Mouse (Mus musculus) bone marrow macrophage, adult 2 months (primary cell): ENCODE results near the gene Edn3. TPM values are rescaled to one million over a fixed set of nuclear protein-coding genes. Genes with fewer than 3 reads are reported as not detected.

Experiments used
- H3K27ac ChIP-seq: 2 replicates; pipeline ENCODE4 v1.5.1; 2012; ENCODE audit warnings: low read depth, low read length; ENCODE audit not compliant: insufficient read depth
- H3K4me1 ChIP-seq: 2 replicates; pipeline ENCODE4 v1.6.1; 2012; ENCODE audit warnings: low read length; ENCODE audit not compliant: control insufficient read depth, insufficient read depth
- H3K4me3 ChIP-seq: 2 replicates; pipeline ENCODE4 v1.5.1; 2012; ENCODE audit warnings: mild to moderate bottlenecking, low read length, moderate library complexity; ENCODE audit not compliant: insufficient read depth
- CTCF ChIP-seq: IDR thresholded peaks from 2 replicates; pipeline ENCODE4 v1.5.1; 2012; ENCODE audit warnings: low read depth, mild to moderate bottlenecking, low read length, moderate library complexity
- POLR2A ChIP-seq: IDR thresholded peaks from 2 replicates; pipeline ENCODE4 v1.6.1; 2012; ENCODE audit warnings: mild to moderate bottlenecking, low read depth, low read length, borderline replicate concordance
- polyA plus RNA-seq: library from polyadenylated mRNA; stranded (reverse); fragments of >200 nt; gene quantifications from 2 replicates; pipeline ENCODE4 v1.2.4, GENCODE M21; 2012; ENCODE audit not compliant: missing spikeins, insufficient read depth, insufficient read length

The Edn3 gene
- not detected in 2 replicates for polyA plus RNA-seq

DNA sequence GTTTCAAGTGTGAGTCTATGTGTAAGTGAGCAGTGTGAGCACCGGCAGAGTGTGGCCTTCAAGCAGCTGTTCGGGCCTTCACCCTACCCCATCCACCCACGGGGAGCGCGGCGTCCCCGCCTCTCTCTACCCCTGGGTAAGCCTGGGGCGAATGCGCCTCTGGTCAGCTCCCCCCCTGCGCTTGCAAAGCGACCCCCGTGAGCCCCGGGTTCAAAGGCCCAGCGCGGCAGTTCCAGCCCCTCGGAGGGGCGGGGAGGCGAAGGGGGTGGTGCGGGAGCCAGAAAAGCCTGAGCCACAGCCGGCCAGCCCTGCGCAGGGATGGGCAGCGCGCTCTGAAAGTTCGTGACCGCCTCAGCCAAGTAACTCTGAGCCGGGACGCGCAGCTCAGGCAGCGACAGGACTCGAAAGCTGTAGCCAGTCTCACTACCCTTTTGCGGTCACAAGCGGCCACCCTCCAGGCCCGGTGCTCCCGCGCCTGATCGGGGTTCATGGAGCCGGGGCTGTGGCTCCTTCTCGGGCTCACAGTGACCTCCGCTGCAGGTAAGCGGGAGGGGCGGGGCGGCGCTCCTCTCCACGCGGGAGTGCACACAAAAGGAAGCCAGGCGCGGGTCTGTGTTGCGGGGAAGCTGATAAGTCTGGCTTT, at the start of gene Edn3:
Gene Edn3 (plus strand): TSS at position 141 of the 643 bp plus-strand sequence.
- no peak for TF ChIP-seq POLR2A
- no peak for TF ChIP-seq CTCF
- no peaks in the 10 kb centered on the region for H3K4me1 ChIP-seq
- H3K27ac ChIP-seq: no peak within 1 kb of the TSS
- no peak within 1 kb of the TSS for H3K4me3 ChIP-seq

GRCm38 (mm10) chr2:174712043-174712442, 48.4 kb upstream of the Edn3 start:
- TF ChIP-seq POLR2A: no peak
- H3K4me3 ChIP-seq: no peak overlapping the region
- H3K27ac ChIP-seq: no peak overlapping the region
- no peaks in the 10 kb centered on the region for H3K4me1 ChIP-seq

DNA sequence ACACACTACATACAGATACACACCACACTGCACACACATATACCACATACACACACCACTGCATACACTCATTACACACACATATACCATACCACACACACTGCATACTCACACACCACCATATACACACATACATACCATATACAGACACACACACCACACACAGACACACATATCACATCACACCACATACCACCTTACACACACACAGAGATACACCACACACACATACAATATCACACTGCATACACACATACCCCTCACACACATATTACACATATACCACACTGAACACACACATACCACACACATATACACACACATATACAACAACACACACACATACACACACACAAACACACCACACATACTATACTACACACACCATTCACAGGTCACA, 44.5 kb upstream of the Edn3 start:
- TF ChIP-seq POLR2A (no peak), CTCF (no peak)
- H3K4me1 ChIP-seq: no peaks in the 10 kb centered on the region
- no peak overlapping the region for H3K4me3 ChIP-seq
- H3K27ac ChIP-seq: no peak overlapping the region

DNA sequence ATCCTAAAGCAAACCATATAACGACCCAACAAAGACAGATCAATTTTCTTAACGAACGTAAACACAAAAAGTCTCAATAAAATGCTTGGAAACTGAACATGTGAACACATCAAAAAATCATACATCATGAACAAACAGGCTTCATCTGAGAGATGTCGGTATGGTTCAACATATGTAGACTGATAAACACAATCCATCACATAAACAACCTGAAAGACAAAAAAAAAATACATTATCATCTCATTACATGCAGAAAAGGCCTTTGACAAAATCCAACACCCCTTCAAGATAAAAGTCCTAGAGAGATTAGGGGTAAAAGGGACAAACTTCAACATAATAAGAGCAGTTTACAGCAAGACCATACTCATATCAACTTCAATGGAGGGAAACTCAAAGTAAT, 42.6 kb upstream of the Edn3 start:
- H3K4me1 ChIP-seq: no peaks in the 10 kb centered on the region
- H3K27ac ChIP-seq: no peak overlapping the region
- no peak for TF ChIP-seq POLR2A
- TF ChIP-seq CTCF: no peak
- H3K4me3 ChIP-seq: no peak overlapping the region

DNA sequence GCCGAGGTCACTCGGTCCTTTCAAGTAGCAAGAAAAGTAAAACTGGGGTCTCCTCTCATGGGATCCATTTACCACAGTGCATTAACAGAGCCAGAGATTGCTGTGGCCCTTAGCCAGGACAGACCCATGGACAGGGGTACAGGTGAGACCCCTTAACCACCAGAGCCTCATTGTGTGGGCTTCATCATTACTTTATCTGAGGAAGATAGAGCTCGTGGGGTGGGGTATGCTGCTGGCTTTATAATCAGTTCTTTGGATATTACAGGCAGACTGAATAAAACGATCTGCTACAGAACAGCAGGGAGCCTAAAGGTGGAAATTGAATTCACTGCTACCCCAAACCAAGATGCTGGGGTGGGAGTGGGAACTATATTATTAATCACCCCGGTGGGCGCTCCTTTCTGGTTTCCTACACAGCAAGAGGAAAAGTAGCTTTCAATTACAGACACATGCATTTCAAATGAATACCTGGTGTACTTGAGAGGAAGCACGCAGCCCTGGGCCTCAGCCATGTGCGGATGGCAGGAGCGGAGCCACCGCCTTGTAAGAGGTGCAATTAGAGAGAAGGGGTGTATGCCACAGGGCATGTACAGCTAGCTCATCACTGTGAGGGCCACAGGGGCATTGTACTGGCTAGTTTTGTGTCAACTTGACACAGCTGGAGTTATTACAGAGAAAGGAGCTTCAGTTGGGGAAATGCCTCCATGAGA, 33.1 kb upstream of the Edn3 start:
- TF ChIP-seq CTCF: no peak
- no peak for TF ChIP-seq POLR2A
- Histone ChIP-seq H3K4me1 (no peaks in the 10 kb centered on the region), H3K4me3 (no peak overlapping the region), H3K27ac (no peak overlapping the region)

- TF ChIP-seq CTCF (no peak), POLR2A (no peak)
- Histone ChIP-seq H3K27ac (no peak overlapping the region), H3K4me3 (no peak overlapping the region), H3K4me1 (no peaks in the 10 kb centered on the region)
Measured at GRCm38 (mm10) chr2:174731939-174732338, 28.5 kb upstream of the Edn3 start.

GRCm38 (mm10) chr2:174735270-174735669, 25.1 kb upstream of the Edn3 start:
- Histone ChIP-seq H3K4me3 (no peak overlapping the region), H3K27ac (no peak overlapping the region), H3K4me1 (no peaks in the 10 kb centered on the region)
- TF ChIP-seq CTCF (no peak), POLR2A (no peak)

GRCm38 (mm10) chr2:174747182-174747581, 13.2 kb upstream of the Edn3 start:
- no peak overlapping the region for H3K27ac ChIP-seq
- no peak for TF ChIP-seq POLR2A
- TF ChIP-seq CTCF: no peak
- H3K4me1 ChIP-seq: no peaks in the 10 kb centered on the region
- H3K4me3 ChIP-seq: no peak overlapping the region

DNA sequence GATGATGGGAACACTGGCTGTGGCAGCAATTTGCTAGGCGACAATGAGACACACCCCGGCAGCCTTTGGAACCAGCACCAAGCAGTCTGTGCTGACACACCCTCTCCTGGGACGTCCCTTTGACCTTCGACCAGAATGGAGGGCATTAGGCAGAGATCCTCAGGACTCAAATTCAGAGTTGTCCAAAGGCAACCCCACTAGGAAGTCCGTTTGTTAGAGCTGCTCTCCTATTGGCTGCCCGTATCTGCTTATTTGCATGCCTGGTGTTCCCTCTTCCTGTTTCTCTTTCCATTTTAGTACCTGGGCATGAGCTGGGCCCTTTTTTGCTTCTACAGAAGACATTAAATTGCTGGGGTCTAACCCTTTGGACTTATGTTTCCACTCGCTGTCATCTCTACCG, 12.0 kb upstream of the Edn3 start:
- TF ChIP-seq CTCF (no peak), POLR2A (no peak)
- Histone ChIP-seq H3K27ac (no peak overlapping the region), H3K4me1 (no peaks in the 10 kb centered on the region), H3K4me3 (no peak overlapping the region)

DNA sequence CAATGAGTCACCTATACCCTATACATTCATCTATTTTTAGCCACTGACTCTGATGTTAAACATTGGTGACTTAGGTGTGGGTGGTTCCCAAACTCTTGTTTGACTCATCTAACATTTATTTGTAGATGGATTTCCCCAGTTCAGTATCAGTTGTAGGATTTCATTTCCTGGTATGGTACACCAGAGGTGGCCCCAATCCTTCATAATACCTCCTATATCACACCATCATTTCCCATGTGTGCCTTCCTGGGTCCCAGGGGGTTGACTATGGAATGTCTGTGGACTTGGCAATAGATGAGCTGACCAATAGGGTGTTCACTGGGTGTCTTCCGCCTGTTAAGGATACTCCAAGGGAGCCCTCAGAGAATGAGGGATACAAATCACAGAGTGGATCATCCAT, 7.2 kb upstream of the Edn3 start:
- no peak overlapping the region for H3K4me3 ChIP-seq
- no peak overlapping the region for H3K27ac ChIP-seq
- no peaks in the 10 kb centered on the region for H3K4me1 ChIP-seq
- TF ChIP-seq POLR2A (no peak), CTCF (no peak)
